Mouse (Mus musculus) C2C12 (cell line): Measurements from ENCODE around the gene Pmp22. TPM values are rescaled to one million over a fixed set of nuclear protein-coding genes. Genes with fewer than 3 reads are reported as not detected.
A peak's percentile ranks its signal among the peaks of the same experiment; 100 is the strongest.

Experiments used
- H3K27me3 ChIP-seq: one replicate; pipeline ENCODE4 v1.6.1; 2011; ENCODE audit not compliant: control insufficient read depth, insufficient read depth, insufficient read length
- H3K36me3 ChIP-seq: one replicate; pipeline ENCODE4 v1.6.1; 2011; ENCODE audit not compliant: control insufficient read depth, insufficient read depth
- H3K4me3 ChIP-seq: one replicate; pipeline ENCODE4 v1.5.1; 2011; ENCODE audit warnings: mild to moderate bottlenecking, control low read depth; ENCODE audit not compliant: poor library complexity, insufficient read depth, severe bottlenecking
- H3K79me2 ChIP-seq: one replicate; pipeline ENCODE4 v1.6.1; 2011; ENCODE audit not compliant: control insufficient read depth, insufficient read depth
- H3K79me3 ChIP-seq: one replicate; pipeline ENCODE4 v1.6.1; 2011; ENCODE audit warnings: low read depth, control low read depth
- H3ac ChIP-seq: one replicate; pipeline ENCODE3; 2011; ENCODE audit warnings: low read depth; ENCODE audit not compliant: control insufficient read depth, insufficient read length
- CEBPB ChIP-seq: IDR thresholded peaks from one replicate; pipeline ENCODE4 v1.6.1; 2011; ENCODE audit warnings: low read depth, mild to moderate bottlenecking, control low read depth, moderate library complexity
- CTCF ChIP-seq: IDR thresholded peaks from one replicate; pipeline ENCODE4 v1.5.1; 2011; ENCODE audit not compliant: control insufficient read depth, insufficient read depth, insufficient read length
- FOSL1 ChIP-seq: IDR thresholded peaks from one replicate; pipeline ENCODE4 v1.8.0; 2011; ENCODE audit warnings: mild to moderate bottlenecking, low read length; ENCODE audit not compliant: poor library complexity, insufficient read depth, severe bottlenecking
- MAX ChIP-seq: IDR thresholded peaks from one replicate; pipeline ENCODE4 v1.6.1; 2011; ENCODE audit warnings: mild to moderate bottlenecking, control low read depth
- MYOD1 ChIP-seq: IDR thresholded peaks from one replicate; pipeline ENCODE4 v1.6.1; 2011; ENCODE audit warnings: low read depth; ENCODE audit not compliant: control insufficient read depth, insufficient read length
- MYOG ChIP-seq: IDR thresholded peaks from one replicate; pipeline ENCODE4 v1.6.1; 2011; ENCODE audit not compliant: control insufficient read depth, insufficient read length; ENCODE audit errors: extremely low read depth
- USF1 ChIP-seq: IDR thresholded peaks from one replicate; pipeline ENCODE4 v1.6.1; 2011; ENCODE audit warnings: low read depth, mild to moderate bottlenecking, control low read depth, moderate library complexity
- polyA plus RNA-seq: library from polyadenylated mRNA; unstranded; fragments of >200 nt; fragmentation: generic; extraction: Trizol; gene quantifications from one replicate; pipeline ENCODE4 v1.2.1, GENCODE M21; 2012; ENCODE audit warnings: missing spikeins

Pmp22 gene
- polyA plus RNA-seq, 1 experiment, result 56.7 TPM

GRCm38 (mm10) chr11:63109230-63109775, 19.5 kb upstream of the Pmp22 start:
- H3K79me3 ChIP-seq, result no peaks in the 10 kb centered on the region
- no peak overlapping the region for H3ac ChIP-seq
- H3K79me2 ChIP-seq, result no peaks in the 10 kb centered on the region
- TF ChIP-seq USF1 (no peak), MYOG (no peak), CEBPB (no peak), CTCF (no peak), MAX (no peak), FOSL1 (no peak), MYOD1 (no peak)
- H3K27me3 ChIP-seq, result no peaks in the 10 kb centered on the region
- H3K36me3 ChIP-seq, result no peaks in the 10 kb centered on the region
- H3K4me3 ChIP-seq, result no peak overlapping the region

- Histone ChIP-seq H3K36me3 (no peaks in the 10 kb centered on the region), H3K79me2 (no peaks in the 10 kb centered on the region), H3K27me3 (no peaks in the 10 kb centered on the region), H3K79me3 (no peaks in the 10 kb centered on the region), H3K4me3 (no peak overlapping the region), H3ac (no peak overlapping the region)
- TF ChIP-seq MAX (no peak), CTCF (no peak)
These were observed 18.5 kb upstream of the Pmp22 start for GRCm38 (mm10) chr11:63110329-63110728.

GRCm38 (mm10) chr11:63114807-63115641, 13.8 kb upstream of the Pmp22 start:
- no peak overlapping the region for H3K4me3 ChIP-seq
- H3K79me2 ChIP-seq, result no peaks in the 10 kb centered on the region
- H3ac ChIP-seq, result no peak overlapping the region
- no peaks in the 10 kb centered on the region for H3K36me3 ChIP-seq
- H3K79me3 ChIP-seq, result no peaks in the 10 kb centered on the region
- H3K27me3 ChIP-seq, result no peaks in the 10 kb centered on the region
- peak; percentile 100 for TF ChIP-seq CEBPB
- peak; percentile 72 for TF ChIP-seq MYOD1
- TF ChIP-seq USF1, result peak; percentile 83
- no peak for TF ChIP-seq CTCF

- Histone ChIP-seq H3K4me3 (no peak overlapping the region), H3K27me3 (no peaks in the 10 kb centered on the region), H3K79me2 (no peaks in the 10 kb centered on the region), H3ac (no peak overlapping the region), H3K36me3 (no peaks in the 10 kb centered on the region), H3K79me3 (no peaks in the 10 kb centered on the region)
- TF ChIP-seq CEBPB (no peak), MAX (no peak), USF1 (no peak), MYOD1 (peak; percentile 15)
These were observed 12.1 kb upstream of the Pmp22 start for GRCm38 (mm10) chr11:63116652-63117051.

GRCm38 (mm10) chr11:63117266-63117665, 11.5 kb upstream of the Pmp22 start:
- Histone ChIP-seq H3K36me3 (no peaks in the 10 kb centered on the region), H3K4me3 (no peak overlapping the region), H3K79me2 (no peaks in the 10 kb centered on the region), H3K79me3 (no peaks in the 10 kb centered on the region), H3K27me3 (no peaks in the 10 kb centered on the region), H3ac (no peak overlapping the region)
- TF ChIP-seq MYOD1 (no peak), MYOG (no peak), USF1 (no peak), FOSL1 (no peak), MAX (no peak)

GRCm38 (mm10) chr11:63119791-63120190, 9.0 kb upstream of the Pmp22 start:
- Histone ChIP-seq H3K4me3 (no peak overlapping the region), H3ac (no peak overlapping the region), H3K79me2 (no peaks in the 10 kb centered on the region), H3K27me3 (no peaks in the 10 kb centered on the region), H3K79me3 (no peaks in the 10 kb centered on the region), H3K36me3 (no peaks in the 10 kb centered on the region)
- no peak for TF ChIP-seq MAX
- no peak for TF ChIP-seq CEBPB
- TF ChIP-seq CTCF, result no peak
- no peak for TF ChIP-seq MYOG
- TF ChIP-seq FOSL1, result no peak
- TF ChIP-seq MYOD1, result no peak
- TF ChIP-seq USF1, result no peak
